Mouse (Mus musculus) thymus, postnatal 4 days (tissue): ENCODE measurements around the gene Skap1.

Experiments
- DNase-seq: peaks from one replicate; pipeline ENCODE4 v3.0.0; 2021

Gene Skap1

DNA sequence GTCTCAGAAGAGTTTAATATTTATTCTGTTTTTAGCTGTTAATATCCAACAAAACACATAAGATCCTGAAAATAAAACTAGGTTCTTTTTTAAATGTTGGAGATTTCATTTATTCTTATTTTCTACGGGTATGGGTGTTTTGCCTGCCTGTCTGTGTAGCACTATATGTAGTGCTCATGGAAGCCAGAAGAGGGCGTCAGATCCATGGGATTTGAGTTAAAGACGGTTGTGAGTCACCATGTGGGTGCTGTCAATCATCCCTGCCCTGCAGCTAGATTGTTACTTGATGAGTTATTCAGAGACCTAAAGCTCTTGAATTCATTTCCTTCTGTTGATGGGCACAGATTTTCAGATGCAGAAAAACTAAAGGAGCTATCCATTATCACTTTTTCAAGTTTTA lies 108.1 kb downstream of the Skap1 start:
- peak; percentile 18 for DNase-seq

DNA sequence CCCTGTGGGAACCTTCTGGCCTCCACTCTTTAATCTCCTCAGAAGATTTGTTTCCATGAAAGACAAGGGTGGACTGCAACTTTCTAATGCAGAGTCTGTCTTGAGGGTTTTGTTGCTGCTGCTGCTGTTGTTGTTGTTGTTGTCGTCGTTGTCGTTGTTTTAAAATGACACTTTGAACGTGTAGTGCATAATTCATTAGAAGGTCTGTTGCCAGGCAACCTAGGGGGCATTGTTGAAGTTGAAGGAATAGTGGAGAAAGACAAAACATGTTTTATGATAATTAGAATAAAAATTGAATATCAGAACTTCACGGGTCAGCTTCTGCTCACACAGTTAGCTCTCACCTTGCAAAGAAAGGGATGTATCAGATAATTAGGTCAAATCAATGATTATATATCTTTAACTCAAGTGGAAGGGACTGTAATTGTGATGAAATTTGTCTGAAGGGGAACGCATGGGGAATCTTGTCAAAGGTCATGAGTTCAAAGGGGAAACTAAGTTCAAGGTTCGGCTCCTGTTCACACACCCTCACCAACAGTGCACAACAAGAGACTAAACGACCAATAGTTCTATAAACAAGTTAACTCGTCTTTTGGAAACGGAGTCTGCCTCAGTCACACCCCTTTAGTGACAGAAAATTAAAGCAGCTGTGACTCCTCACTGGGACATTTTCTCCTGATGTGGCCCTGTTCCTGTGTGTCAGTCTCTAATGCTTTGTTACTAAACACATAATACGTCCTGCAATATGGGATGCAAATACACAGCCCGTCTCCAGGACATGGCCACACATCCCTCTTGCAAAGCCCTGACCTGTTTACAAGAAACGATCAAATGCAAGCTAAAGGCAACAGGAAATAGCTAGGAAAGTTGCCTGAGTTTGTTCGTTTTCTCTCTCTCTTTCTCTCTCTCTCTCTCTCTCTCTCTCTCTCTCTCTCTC lies 112.4 kb downstream of the Skap1 start:
- DNase-seq, result no peak

DNA sequence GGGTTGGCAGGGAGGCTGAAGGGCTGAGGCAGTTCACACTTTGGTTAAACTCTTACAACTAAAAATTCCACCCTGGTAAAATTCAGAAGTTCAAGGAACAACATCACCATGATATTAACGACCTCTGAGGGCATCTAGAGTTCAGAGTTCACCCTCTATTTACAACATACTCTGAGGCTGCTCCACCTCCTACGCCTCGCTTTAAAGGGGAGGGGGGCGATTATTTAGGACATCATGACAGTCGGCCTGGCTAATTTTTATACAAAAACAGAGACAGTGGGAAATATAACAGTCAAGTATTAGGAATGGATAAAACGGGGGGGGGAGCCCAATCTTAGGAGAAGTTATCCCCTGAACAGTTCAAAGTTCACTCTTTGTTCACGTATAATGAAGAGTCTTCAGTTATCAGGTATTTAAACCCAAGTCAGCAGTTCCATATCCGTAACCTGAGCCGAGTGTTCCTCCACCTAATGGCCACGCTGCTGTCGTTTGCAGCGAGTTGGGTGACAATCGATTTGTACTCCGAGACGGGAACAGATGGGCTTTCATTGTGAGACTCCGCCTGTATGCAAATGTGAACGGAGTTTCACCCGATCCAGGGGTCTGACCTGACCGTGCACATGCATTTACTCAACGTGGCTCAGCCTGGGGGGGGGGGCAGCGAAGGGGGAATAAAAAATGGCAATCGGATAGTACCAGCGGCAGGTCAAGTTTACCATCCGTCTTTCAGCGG lies 114.3 kb downstream of the Skap1 start:
- DNase-seq, result no peak

DNA sequence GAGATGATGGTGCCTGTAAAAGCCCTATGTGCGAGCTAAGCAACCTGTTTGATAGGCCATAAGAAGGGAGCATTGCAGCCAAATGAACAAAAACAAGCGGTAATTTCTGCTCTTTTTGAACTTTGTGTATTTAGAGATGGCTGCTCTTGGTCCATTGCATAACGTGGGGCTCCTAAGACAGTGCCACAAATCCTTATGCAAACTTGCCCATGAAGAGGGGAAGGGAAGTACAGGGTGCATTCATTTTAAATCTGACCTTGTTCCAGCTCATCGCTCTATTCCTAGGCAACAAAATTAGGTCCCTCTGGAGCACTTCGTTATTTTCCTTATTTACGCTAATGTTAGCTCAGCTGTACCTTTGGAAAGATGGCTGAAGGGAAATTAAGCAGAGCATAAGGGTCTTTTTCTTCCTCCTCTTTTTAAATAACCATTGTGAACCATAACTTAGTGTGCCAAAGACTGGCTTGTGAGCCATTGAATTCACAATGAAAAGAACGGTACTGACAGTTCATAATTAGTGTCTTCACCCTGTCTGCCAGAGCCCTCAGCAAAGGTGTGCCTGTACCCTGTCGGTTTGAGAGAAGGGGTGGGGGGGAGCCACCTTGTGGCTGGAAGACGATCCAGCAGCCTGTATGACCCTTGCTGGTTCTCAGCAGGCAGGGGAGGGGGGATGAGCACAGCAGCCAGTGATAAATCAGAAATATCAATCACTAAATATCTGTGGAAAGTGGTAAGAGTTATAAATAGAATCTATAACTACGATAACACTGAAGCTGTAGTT lies 117.4 kb downstream of the Skap1 start:
- peak; percentile 70 for DNase-seq

DNA sequence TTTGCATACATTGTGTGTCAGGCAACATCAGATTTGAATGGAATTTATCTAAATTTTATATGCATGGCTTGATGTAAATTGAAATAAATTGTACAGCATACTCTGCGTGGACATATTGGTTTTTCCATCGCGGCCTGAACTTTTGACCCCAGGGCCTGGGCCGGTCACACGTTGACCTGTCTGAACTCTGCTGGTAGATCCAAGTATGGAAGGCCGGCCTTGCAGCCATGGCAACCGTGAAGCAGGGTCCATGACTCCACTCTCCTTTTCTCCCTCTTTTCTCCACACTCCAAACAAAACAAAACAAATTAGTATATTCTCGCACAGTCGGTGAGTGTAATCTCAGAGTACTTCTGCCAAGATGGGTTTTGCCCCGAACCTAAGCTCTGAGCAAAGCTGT lies 118.2 kb downstream of the Skap1 start:
- no peak for DNase-seq

DNA sequence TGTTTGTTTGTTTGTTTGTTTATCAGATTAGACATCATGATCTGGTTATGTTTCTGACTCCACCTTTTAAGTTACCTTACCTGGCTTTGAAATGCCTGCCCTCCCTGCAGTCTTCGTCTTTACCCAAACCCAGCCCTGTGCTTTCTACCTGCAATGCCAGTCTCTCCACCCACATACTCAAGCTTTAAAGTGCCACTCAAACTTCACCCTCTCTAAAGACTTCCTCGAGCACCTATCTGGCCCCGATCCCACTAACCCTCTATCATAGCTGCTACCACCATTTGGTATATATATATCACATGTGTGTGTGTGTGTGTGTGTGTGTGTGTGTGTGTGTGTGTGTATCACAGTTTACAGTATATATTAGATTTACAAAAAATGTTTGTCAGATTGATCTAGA lies 125.4 kb downstream of the Skap1 start:
- DNase-seq, result no peak

DNA sequence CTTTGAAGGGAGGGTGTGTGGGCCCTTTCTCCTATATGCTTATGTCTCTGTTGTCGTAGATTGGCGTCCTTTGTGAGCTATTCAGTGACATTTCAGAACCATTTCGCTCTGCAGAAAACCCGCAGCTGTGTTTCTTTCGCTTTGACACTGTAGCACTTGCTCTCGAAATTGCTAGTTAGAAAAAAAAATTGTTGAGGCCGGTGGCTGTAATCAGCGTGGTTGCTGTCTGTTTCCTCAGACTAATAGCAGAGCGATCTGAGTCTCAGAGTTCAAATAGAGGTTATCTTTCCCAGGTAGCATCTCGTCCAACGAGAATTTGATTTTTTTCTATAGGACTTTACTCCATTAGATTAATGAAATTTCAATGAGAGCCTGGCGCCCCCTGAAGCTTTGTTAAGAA lies 131.5 kb downstream of the Skap1 start:
- DNase-seq, result no peak

DNA sequence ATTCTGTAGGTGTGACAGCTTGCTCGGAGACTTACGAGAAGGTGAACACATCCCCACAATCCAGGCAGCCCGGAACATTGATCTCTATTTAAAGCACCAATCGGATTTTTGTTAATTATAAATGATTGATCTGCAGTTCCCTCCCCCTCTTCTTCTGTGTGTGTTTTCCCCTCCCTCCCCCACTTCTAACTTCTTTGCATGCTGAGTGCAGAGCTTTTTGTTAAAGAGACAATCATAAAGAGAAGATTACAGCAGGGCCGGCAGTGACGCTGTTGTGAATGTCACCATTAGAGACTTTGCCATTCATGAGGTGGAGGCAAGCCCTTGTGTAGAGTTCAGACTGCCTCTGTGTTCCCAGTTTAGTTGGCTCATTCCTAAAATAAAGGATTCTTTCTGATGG lies 131.9 kb downstream of the Skap1 start:
- no peak for DNase-seq

GRCm38 (mm10) chr11:96602806-96603205 lies 138.4 kb downstream of the Skap1 start:
- no peak for DNase-seq

- DNase-seq, result no peak
These were observed 139.9 kb downstream of the Skap1 start for GRCm38 (mm10) chr11:96604306-96604705.

DNA sequence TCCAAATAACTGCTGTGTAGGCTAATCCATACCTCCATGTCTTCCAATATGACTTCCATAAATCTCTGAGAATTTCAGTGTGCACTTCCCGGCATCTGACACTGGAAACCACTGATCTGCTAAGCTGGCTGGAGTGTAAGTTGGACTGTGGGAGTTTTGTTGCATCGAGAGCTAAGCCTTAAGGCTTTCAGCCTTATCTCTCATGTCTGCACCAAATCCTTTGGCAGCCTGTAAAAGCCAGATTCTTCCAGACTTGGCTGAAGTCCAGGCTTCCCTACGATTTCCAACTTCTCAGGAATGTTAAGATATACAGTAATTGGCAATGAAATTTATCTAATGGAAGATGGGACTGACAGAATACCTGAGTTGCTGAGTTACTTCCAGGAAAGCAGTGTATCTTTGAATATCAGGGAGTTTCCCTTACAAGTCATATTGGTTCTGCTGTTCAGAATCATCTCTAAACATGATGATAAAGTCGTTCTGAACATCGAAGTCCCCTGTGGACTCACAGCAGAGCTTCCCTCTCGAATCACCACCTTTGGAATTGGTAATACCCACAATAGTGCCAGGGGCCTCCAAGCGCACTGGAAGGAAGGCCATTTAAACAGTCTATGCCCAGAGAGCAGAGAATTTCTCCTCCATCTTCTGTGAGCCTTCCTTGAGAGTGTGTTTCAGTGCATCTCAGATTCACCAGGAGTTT lies 140.5 kb downstream of the Skap1 start:
- DNase-seq, result no peak

GRCm38 (mm10) chr11:96605516-96605915 lies 141.1 kb downstream of the Skap1 start:
- DNase-seq, result no peak

GRCm38 (mm10) chr11:96612596-96612995 lies 148.2 kb downstream of the Skap1 start:
- no peak for DNase-seq

DNA sequence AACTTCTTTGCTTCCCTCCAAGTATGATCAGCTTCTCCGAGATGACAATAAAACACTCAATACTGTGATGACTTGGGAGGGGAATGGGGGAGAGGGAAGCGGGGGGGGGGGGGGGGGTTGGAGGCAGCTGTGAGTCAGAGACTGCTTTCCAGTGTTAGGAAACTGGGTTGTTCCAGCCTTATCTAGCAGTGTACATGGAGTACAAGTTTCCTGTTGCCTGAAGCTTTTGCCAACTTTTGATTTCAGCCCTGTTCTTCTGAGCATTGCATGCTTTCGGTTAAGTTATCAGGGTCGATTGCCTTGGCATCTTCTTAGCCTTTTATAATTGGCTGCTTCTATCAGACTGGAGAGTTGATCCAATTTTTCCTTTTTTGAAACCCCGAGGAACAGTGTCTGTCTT lies 152.4 kb downstream of the Skap1 start:
- DNase-seq, result no peak

- no peak for DNase-seq
These were observed 154.5 kb downstream of the Skap1 start for GRCm38 (mm10) chr11:96618789-96619445.

GRCm38 (mm10) chr11:96619576-96619975 lies 155.2 kb downstream of the Skap1 start:
- no peak for DNase-seq

- DNase-seq, result no peak
These were observed 155.6 kb downstream of the Skap1 start for GRCm38 (mm10) chr11:96620006-96620405.

- DNase-seq, result no peak
These were observed 156.3 kb downstream of the Skap1 start for GRCm38 (mm10) chr11:96620660-96621059.

GRCm38 (mm10) chr11:96621167-96621566 lies 156.8 kb downstream of the Skap1 start:
- peak; percentile 89 for DNase-seq

DNA sequence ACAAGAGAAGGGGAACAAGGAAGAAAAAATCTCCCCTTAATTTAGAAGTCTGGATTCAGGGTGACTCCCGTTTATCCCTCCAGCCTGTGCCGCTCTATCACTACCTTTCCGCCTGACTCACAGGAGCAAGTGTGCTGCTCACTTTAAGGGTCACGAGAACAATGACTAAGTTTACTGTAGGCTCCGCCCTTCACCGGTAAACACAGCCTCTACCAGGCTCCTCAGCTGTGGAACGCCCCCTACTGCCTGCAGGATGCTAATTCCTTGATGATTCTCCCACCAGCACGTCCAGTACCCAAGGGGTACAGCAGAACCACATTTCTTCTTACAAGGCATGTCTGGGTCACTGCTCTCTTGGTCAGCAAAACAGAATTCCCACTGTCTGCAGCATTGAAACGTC lies 158.4 kb downstream of the Skap1 start:
- DNase-seq, result peak; percentile 62

GRCm38 (mm10) chr11:96624436-96624835 lies 160.0 kb downstream of the Skap1 start:
- DNase-seq, result no peak

GRCm38 (mm10) chr11:96629775-96630174 lies 165.4 kb downstream of the Skap1 start:
- DNase-seq, result no peak
